Mouse (Mus musculus) cerebellum, adult 2 months (tissue): ENCODE results near the gene Qdpr. TPM values are rescaled to one million over a fixed set of nuclear protein-coding genes. Genes with fewer than 3 reads are reported as not detected.

Experiments
- DNase-seq, 2 experiments: peaks; one replicate each; pipeline ENCODE4 v3.0.0; 2021
- H3K27ac ChIP-seq: fragments of 200-500 bp; 2 replicates; pipeline ENCODE4 v1.5.1; 2012; ENCODE audit warnings: low read length, control low read depth, inconsistent platforms; ENCODE audit not compliant: insufficient read depth
- H3K27me3 ChIP-seq: fragments of 200-500 bp; 2 replicates; pipeline ENCODE4 v1.6.1; 2012; ENCODE audit warnings: inconsistent platforms, mild to moderate bottlenecking, low read length, moderate library complexity; ENCODE audit not compliant: control insufficient read depth, insufficient read depth
- H3K4me1 ChIP-seq: fragments of 200-500 bp; 2 replicates; pipeline ENCODE4 v1.6.1; 2011; ENCODE audit warnings: low read length; ENCODE audit not compliant: control insufficient read depth, insufficient read depth
- H3K4me3 ChIP-seq: fragments of 200-500 bp; replicated peaks from 2 replicates; pipeline ENCODE3; 2011; ENCODE audit warnings: mild to moderate bottlenecking, low read depth, low read length, control low read depth; ENCODE audit not compliant: insufficient read depth
- CTCF ChIP-seq: fragments of 200-500 bp; IDR thresholded peaks from 2 replicates; pipeline ENCODE4 v1.5.1; 2011; ENCODE audit warnings: low read depth, mild to moderate bottlenecking, control low read depth, low read length, moderate library complexity, borderline replicate concordance; ENCODE audit not compliant: insufficient read depth
- POLR2A ChIP-seq: fragments of 200-500 bp; IDR thresholded peaks from 2 replicates; pipeline ENCODE4 v1.6.1; 2011; ENCODE audit warnings: low read length, control low read depth, borderline replicate concordance; ENCODE audit not compliant: insufficient read depth
- whole genome bisulfite sequencing: fragments of 180-500 bp; shearing (Covaris S2); methylation state at CpG from one replicate; pipeline ENCODE4 v1.1.7; 2018; 5-methylcytosine and 5-hydroxymethylcytosine counted together
- polyA plus RNA-seq: library from polyadenylated mRNA; depleted of rRNA; stranded (reverse); fragments of >200 nt; gene quantifications from 2 replicates; pipeline ENCODE4 v1.2.3, GENCODE M21; 2012; rRNA removed

Qdpr gene
- polyA plus RNA-seq = 454 and 593 TPM in 2 replicates

DNA sequence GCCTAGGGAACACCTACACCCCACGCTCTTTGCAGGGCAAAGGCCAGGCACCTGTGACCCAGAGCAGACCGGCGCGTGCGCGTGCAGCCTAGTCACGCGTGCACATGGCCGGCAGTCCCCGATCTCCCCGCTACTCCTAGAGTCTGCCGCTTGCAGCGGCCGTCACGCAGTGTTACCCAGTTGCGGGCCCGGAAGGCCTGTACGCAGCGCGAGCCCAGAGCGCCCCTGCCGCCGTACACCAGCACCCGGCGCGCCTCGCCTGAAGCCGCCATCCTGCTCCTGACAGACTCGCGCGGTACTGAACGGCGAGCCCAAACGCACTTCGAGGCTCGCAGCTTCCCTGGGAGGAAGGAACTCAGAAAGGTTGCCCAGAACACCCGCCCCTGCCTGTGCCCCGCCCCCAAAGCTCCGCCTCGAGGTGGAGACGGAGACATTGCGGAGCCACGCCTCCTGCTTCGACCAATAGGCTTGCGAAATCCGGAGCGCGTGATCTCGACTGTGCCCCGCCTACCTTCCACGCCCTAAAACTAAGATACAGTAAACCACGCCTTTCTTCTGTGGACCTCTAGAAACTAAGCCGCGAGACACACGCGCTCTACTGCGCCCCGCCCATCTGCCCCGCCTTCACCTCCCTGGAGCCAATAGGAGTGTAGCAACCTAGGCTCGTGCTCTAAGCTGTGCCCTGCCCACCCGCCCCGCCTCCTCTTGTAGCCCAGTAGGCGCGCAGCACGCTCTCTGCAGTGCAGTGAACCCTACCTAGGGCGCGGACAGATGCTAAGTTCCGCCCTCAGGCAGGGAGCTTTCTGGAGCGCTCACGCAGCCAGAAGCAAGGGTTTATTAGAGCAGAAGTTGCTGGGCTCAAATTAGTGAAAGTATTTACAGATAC is at the start of gene Qdpr:
Gene Qdpr, minus strand, starts transcription at position 406 of the 886 bp plus-strand sequence.
- no peaks in the 10 kb centered on the region for H3K27me3 ChIP-seq
- 0 out of 2 replicates have a peak within 1 kb of the TSS, but pooled peaks have one; percentile 15 for H3K27ac ChIP-seq
- peak within 1 kb of the TSS; percentile 80 for H3K4me3 ChIP-seq
- peak; percentile 48; the same call in 1 of the 2 replicates for TF ChIP-seq POLR2A
- no peak for TF ChIP-seq CTCF
- under 1% methylated on average over 70 of the region's 70 CpGs for WGBS
- DNase-seq = peak; percentile 91 to 95
- peaks cover 8% of the 10 kb centered on the region for H3K4me1 ChIP-seq

- TF ChIP-seq POLR2A (no peak), CTCF (no peak)
- no peaks in the 10 kb centered on the region for H3K27me3 ChIP-seq
- WGBS = 70% methylated on average over 5 of the region's 5 CpGs
- H3K27ac ChIP-seq = no peak overlapping the region
- no peak overlapping the region for H3K4me3 ChIP-seq
- no peak for DNase-seq
- no peaks in the 10 kb centered on the region for H3K4me1 ChIP-seq
These were observed 47.5 kb upstream of the Qdpr start for GRCm38 (mm10) chr5:45497564-45497963.

- Histone ChIP-seq H3K27me3 (no peaks in the 10 kb centered on the region), H3K27ac (0 out of 2 replicates have a peak overlapping the region, but pooled peaks have one; percentile 31), H3K4me3 (no peak overlapping the region), H3K4me1 (no peaks in the 10 kb centered on the region)
- no peak for DNase-seq
- WGBS = 30% methylated on average over 12 of the region's 12 CpGs
- TF ChIP-seq CTCF (no peak), POLR2A (no peak)
These were observed 47.0 kb upstream of the Qdpr start for GRCm38 (mm10) chr5:45496930-45497550.

DNA sequence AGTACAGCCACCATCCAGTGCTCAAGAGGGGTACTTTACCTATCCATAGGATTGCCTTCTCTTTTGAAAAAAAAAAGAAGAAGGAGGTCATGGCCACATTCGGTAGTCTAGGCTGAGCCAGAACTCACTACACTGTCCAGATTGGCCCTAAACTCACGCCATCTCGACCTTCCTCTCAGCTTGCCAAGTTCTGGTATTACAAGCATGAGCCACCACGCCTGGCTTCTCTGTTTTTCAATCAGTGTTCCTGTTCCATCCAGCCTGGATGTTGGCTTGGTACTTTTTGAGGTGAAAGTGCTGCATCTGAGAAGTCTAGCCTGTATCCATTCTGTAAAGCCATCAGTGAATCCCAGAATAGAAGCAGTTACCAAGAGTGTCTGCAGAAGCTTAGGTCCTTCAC is 46.4 kb upstream of the Qdpr start:
- Histone ChIP-seq H3K27me3 (no peaks in the 10 kb centered on the region), H3K4me1 (no peaks in the 10 kb centered on the region), H3K4me3 (no peak overlapping the region), H3K27ac (no peak overlapping the region)
- DNase-seq = no peak
- TF ChIP-seq POLR2A (no peak), CTCF (no peak)
- 29% methylated on average over 4 of the region's 4 CpGs for WGBS

GRCm38 (mm10) chr5:45496042-45496441 is 46.0 kb upstream of the Qdpr start:
- no peak for TF ChIP-seq POLR2A
- no peak for TF ChIP-seq CTCF
- DNase-seq = no peak
- no peaks in the 10 kb centered on the region for H3K27me3 ChIP-seq
- H3K27ac ChIP-seq = no peak overlapping the region
- H3K4me3 ChIP-seq = no peak overlapping the region
- H3K4me1 ChIP-seq = no peaks in the 10 kb centered on the region

- DNase-seq = no peak
- no peak for TF ChIP-seq CTCF
- no peak for TF ChIP-seq POLR2A
- Histone ChIP-seq H3K27me3 (no peaks in the 10 kb centered on the region), H3K27ac (no peak overlapping the region), H3K4me1 (no peaks in the 10 kb centered on the region), H3K4me3 (no peak overlapping the region)
- 89% methylated on average over 3 of the region's 3 CpGs for WGBS
These were observed 45.5 kb upstream of the Qdpr start for GRCm38 (mm10) chr5:45495429-45495975.

DNA sequence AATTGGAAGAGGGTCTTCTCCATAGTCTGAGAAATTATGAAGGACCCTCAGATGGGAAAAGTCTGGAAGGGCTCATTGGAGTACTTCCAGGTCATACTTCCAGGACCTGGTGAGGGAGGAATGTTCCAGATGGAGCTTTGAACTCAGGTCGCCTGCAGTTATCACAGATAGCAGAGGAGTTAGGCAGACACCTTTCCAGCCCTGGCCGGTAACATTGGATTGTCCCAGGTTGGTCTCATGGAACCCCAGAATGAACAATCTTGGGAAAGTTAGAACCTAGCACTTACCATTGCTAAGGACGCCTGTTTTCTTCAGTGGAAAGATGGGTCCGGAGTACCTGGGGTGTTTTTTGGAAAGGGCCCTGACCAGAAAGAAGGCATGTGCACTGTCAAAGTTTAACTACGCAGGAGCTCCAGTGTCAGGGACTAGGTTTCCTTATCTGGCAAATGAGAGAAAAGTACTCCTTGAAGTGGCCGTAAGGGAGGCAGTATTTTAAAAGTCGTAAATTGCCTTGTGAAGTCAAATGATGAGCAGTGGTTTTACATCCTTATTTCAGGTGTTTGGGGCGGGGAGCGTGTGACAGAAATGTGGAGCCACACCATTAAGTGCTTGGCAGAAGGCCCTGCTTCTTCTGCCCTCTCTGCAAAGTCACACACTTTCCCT is 44.2 kb upstream of the Qdpr start:
- WGBS = 71% methylated on average over 9 of the region's 9 CpGs
- H3K27ac ChIP-seq = no peak overlapping the region
- peak overlapping the region; percentile 55 for H3K4me3 ChIP-seq
- no peaks in the 10 kb centered on the region for H3K27me3 ChIP-seq
- DNase-seq = no peak
- TF ChIP-seq CTCF = no peak
- TF ChIP-seq POLR2A = no peak
- no peaks in the 10 kb centered on the region for H3K4me1 ChIP-seq
